In the genomic region with DNA sequence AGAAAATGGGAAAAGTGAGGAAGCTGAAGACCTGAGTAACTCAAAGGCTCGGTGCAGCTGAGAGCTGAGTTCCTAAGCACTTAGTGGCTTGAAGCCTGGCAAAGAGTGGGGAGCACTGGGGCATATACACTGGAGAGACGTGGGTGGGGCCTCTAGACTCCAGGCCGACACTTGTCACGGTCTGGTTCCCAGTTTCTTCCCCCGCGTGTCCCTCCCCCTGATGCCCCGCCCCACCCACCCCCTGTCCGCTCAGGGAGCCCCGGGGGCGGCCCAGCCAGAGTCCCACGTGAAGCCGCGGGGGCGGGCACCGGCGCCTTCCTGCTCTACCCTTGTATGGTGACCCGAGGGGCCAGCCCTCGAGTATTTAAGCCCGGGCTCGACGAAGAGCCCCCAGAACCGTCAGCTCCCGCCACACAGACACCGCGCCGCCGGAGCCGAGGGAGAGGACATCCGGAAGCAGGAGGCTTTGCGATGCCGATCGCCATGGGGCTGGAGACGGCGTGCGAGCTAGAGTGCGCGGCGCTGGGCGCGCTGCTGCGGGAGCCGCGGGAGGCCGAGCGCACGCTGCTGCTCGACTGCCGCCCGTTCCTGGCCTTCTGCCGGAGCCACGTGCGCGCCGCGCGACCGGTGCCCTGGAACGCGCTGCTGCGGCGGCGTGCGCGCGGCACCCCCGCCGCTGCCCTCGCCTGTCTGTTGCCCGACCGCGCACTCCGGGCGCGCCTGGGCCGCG, we compare ENCODE assay signal across 8 mouse cellular contexts. TPM values are rescaled to one million over a fixed set of nuclear protein-coding genes. Genes with fewer than 3 reads are reported as not detected.
DNase-seq lines count a peak whose midpoint lies in the region.

Dusp2 (plus strand) TSS at position 393 of the 730 bp plus-strand sequence.

- no peaks in the 10 kb centered on the region for H3K9me3 ChIP-seq in megakaryocyte, embryonic 14.5 days

- peaks cover 4% of the 10 kb centered on the region for H3K27me3 ChIP-seq in megakaryocyte, embryonic 14.5 days (replicated peaks)

- peaks cover 8% of the 10 kb centered on the region for H3K36me3 ChIP-seq in megakaryocyte, embryonic 14.5 days (replicated peaks; ENCODE audit: low read length)

- H3K4me1 ChIP-seq in megakaryocyte, embryonic 14.5 days, result peaks cover 91% of the 10 kb centered on the region

- intact Hi-C loops in left cerebral cortex, postnatal 10 days (cut with DNase I), result no loop called here

- DNase-seq in R1 (ENCODE audit: low read depth, low spot score), result peak; percentile 54
- peak; percentile 56 to 65 for DNase-seq in cerebellum, postnatal 36 days
- peak; percentile 71 for DNase-seq in gastrocnemius, postnatal 10 days
- peak; percentile 97 for DNase-seq in induced T-regulatory cell, adult 2 months (ENCODE audit: low read depth)
- peak; percentile 40 to 91 for DNase-seq in left cerebral cortex, postnatal 10 days (ENCODE audit: extremely low spot score in 1 of 2, low spot score in 2 of 2)
- peak; percentile 70 for DNase-seq in right cerebral cortex, adult 18-20 months
- DNase-seq in urinary bladder, adult 18-20 months (ENCODE audit: low spot score in 2 of 2), result peak; percentile 51 to 59

- peak within 1 kb of the TSS; percentile 96 for H3K4me3 ChIP-seq in megakaryocyte, embryonic 14.5 days (replicated peaks)

RNA-seq across cellular contexts. Expression of gene Dusp2, which starts in this region (rescaled TPM):
- 1 to 10 TPM; 2.6 TPM for total RNA-seq in gastrocnemius, postnatal 10 days (2021)
- total RNA-seq in left cerebral cortex, postnatal 10 days (2021), result 1 to 10 TPM; 4.5 to 6.1 TPM
- 3.9 and 14.6 TPM in 2 replicates for polyA plus RNA-seq in megakaryocyte, embryonic 14.5 days (2012; ENCODE audit: insufficient read depth, low replicate concordance)

Comparison
In these comparisons a context has a peak if more than half of its experiments do, and no peak if none do; other contexts are left out.
1. Peak in every context shown above with its lines: DNase-seq and H3K4me3 ChIP-seq.